Mouse (Mus musculus): ENCODE results near the gene Psmb1. TPM values are rescaled to one million over a fixed set of nuclear protein-coding genes. Genes with fewer than 3 reads are reported as not detected.

Gene Psmb1
- 131 TPM for polyA plus RNA-seq (2014; fragmentation: Illumina TruSeq; extraction: RNeasy Lipid Tissue Mini Kit (QIAGEN cat#74804); ENCODE audit: low read depth, low replicate concordance)

GRCm38 (mm10) chr17:15499656-15500394 lies at the start of gene Psmb1, which contains the start of gene Tbp:
Psmb1 (minus strand) TSS chr17:15499751.
Tbp (plus strand) TSS chr17:15499888.

GRCm38 (mm10) chr17:15526986-15527810 lies 27.6 kb upstream of the Psmb1 start, which contains the start of gene Pdcd2:
Pdcd2 (minus strand) TSS chr17:15527301.

Other genes with a start within 250 kb of the Psmb1 start
- gene Dll1, start 122.9 kb downstream of the Psmb1 start, polyA plus RNA-seq (2014; fragmentation: Illumina TruSeq; extraction: RNeasy Lipid Tissue Mini Kit (QIAGEN cat#74804); ENCODE audit: low read depth, low replicate concordance), result 2.3 TPM
- gene Fam120b, start 103.5 kb downstream of the Psmb1 start, polyA plus RNA-seq (2014; fragmentation: Illumina TruSeq; extraction: RNeasy Lipid Tissue Mini Kit (QIAGEN cat#74804); ENCODE audit: low read depth, low replicate concordance), result 10.6 TPM
- gene Tbp, start 137 bp upstream of the Psmb1 start, polyA plus RNA-seq (2014; fragmentation: Illumina TruSeq; extraction: RNeasy Lipid Tissue Mini Kit (QIAGEN cat#74804); ENCODE audit: low read depth, low replicate concordance), result 33.2 TPM
- gene Pdcd2, start 27.6 kb upstream of the Psmb1 start, polyA plus RNA-seq (2014; fragmentation: Illumina TruSeq; extraction: RNeasy Lipid Tissue Mini Kit (QIAGEN cat#74804); ENCODE audit: low read depth, low replicate concordance), result 34.9 TPM
- 7.0 TPM for gene Prdm9, start 64.6 kb upstream of the Psmb1 start, polyA plus RNA-seq (2014; fragmentation: Illumina TruSeq; extraction: RNeasy Lipid Tissue Mini Kit (QIAGEN cat#74804); ENCODE audit: low read depth, low replicate concordance)
- gene Chd1, start 205.2 kb upstream of the Psmb1 start, polyA plus RNA-seq (2014; fragmentation: Illumina TruSeq; extraction: RNeasy Lipid Tissue Mini Kit (QIAGEN cat#74804); ENCODE audit: low read depth, low replicate concordance), result 18.6 TPM

Data from liver, adult 10 weeks (tissue).